Mouse (Mus musculus) mouse trophoblast stem cell (cell line): ENCODE measurements around the gene Ptpdc1.

Experiments used
- in situ Hi-C, 2 experiments: fragments of 300-500 bp; cut with MseI, MboI; formaldehyde crosslinking; loops; 2 replicates in 1 of 2; 3 replicates in 1 of 2; pipeline ENCODE4 v1.15.1; 2025

Ptpdc1 gene

DNA sequence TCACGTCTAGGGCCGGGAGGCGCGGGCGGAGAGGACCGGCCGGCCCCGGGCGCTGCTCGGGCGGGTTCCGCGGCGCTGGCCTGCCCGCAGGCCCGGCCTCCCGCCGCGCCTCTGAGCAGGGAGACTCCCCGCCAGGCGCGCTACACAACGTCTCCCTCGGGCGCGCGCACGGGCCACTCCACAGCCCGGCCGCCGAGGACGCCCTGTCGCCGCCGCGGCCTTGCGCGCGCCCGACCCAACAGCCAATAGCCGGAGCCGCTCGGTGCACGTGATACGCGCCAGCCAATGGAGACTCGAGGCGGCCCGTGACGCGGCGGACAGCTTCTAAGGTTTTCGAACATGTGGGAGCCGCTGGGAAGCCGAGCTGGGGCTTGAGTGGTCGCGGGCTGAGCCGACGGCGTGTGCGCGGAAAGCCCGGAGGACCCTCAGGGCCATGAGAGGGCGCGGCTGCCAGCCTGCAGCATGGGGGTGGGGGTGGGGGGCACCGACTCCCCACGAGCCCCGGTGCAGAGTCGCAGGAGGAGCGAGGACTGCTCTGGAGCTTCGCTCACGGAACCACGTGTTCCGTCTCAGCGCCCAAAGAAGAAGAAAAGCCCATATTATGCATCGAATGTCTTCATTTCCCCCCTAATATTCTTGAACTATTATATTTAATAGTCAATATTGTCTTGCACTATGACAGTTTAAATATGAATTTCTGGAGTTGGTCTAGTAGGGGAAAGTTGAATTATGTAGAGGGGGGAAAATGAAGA lies at the start of gene Ptpdc1:
Gene Ptpdc1 (minus strand): TSS at position 232 of the 752 bp plus-strand sequence.
- in situ Hi-C loops = no loop called here

DNA sequence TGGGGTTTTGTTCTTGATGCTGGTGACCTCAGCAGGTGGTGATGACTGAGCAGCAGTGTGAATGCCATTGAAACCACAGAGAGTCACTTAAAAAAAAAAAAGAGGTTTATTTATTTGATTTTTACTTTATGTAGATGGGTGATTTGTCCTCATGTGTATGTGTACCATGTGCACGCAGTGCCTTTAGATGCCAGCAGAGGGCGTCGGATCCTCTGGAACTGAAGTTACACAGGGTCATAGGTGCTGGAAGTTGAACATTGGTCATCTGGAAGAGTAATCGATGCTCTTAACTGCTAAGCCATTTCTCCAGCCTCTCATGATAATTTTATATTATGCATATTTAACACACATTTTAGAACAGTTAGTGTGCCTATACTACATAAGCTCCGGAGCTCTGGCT lies 49.1 kb upstream of the Ptpdc1 start:
- in situ Hi-C loops = no loop called here

DNA sequence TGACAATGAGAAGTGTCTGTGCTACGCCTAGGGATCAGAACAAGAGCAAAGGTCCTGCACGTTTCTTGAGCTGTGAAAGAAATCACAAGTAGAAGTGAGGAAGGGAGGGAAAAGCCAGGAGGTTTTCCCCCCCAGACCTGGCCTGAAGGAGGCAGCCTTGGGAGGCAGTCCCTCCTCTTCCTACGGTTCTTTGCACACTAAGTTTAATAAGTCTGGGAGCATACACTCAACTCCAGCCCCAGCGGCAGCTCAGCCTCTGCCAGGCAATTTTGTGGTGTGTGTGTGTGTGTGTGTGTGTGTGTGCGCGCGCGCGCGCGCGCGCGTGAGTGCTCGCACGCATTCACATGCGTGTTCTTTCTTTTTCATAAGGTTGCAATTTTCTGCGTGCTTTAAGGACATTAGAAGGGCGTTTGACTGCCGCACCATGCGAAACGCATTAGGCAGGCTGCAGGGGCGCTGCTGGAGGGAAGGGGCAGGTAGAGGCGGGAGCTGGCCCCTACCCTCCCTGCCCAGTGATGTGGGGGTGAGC lies 46.9 kb upstream of the Ptpdc1 start:
- in situ Hi-C loops = no loop called here

DNA sequence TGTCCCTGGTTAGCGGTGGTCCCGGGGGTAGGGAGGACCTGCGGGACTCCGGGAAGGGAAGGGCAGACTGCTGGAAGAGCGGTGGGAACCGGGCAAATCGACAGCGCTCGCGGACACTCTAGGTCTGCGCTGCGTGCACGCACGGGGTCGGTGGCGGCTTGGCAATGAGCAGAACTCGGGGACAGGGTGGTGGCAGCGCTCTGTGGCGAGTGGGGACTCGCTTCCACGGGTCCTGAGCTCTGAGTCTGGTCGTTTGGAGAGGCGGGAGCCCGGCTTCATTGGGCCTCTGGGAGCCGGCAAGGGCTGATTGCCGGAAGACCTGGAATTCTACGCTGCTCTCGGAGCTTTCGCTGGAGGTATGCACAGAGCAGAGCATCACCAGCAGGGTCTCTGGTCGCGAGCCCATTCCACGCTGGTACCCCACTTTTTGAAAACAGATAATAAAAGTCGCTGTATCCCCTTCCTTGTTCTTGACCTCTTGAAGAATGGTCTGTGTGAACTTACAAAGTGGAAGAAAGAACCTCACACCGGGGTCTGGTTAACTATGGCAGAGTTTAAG lies 43.6 kb upstream of the Ptpdc1 start:
- in situ Hi-C loops = no loop called here

DNA sequence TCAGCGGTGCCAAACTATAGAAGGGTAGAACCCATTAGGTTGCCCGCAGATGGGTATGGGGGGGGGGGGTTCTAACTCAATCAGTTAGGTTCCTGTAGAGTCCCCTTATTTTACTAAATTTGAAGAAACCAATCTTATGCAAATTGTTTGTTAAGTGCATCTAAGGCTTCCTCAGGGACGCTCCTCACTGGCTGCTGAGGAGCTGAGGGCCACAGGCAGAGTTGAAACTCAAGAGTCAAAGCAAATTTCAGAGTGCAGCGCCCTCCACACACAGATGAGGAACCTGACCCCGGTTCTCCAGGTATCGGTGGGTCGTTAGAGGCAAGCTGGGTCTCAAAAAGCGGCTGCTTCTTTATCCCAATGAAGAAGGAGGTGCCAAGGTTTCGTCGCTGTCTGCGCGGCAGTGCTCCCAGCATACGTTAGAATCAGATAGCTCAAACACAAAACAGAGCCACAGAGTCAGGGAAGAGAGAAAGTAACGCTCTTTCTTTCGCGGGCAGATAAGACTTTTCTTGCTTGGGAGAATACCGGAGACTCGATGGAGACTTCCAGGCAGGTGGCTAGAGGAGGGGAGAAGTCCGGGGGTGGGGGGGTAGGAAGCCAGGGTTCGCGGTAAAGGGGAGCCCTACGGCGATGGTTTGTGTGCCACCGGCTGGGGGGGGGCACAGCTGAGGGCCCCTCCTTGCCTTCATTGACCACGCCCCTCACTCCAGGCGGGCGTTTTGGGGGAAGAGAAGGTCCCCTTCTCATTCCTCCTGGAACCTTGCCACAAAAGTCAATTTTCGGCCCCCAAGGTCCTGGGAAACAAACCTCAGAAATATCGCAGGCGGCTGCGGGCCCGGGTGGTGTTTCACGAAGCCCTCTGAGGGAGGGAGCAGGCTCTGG lies 42.9 kb upstream of the Ptpdc1 start:
- in situ Hi-C loops = no loop called here

DNA sequence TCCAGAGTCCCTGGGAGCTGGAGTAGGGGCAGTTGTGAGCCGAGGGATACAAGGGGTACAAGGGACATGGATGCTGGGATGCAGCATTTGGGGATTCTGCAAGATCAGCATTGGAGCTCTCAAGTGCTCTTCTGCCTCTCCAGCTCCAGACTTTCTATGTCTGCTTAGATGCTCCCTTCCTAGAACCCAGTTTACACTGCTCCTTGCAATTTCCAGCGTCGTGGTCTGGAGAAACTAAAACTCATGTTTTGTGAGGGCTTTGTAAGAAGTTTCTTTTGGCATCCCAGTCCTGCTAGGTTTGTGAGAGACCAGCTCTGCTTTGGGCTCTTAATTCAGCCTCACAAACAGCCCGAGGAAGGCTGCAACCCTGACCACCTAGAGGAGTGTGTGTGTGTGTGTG lies 42.0 kb upstream of the Ptpdc1 start:
- in situ Hi-C loops = no loop called here

DNA sequence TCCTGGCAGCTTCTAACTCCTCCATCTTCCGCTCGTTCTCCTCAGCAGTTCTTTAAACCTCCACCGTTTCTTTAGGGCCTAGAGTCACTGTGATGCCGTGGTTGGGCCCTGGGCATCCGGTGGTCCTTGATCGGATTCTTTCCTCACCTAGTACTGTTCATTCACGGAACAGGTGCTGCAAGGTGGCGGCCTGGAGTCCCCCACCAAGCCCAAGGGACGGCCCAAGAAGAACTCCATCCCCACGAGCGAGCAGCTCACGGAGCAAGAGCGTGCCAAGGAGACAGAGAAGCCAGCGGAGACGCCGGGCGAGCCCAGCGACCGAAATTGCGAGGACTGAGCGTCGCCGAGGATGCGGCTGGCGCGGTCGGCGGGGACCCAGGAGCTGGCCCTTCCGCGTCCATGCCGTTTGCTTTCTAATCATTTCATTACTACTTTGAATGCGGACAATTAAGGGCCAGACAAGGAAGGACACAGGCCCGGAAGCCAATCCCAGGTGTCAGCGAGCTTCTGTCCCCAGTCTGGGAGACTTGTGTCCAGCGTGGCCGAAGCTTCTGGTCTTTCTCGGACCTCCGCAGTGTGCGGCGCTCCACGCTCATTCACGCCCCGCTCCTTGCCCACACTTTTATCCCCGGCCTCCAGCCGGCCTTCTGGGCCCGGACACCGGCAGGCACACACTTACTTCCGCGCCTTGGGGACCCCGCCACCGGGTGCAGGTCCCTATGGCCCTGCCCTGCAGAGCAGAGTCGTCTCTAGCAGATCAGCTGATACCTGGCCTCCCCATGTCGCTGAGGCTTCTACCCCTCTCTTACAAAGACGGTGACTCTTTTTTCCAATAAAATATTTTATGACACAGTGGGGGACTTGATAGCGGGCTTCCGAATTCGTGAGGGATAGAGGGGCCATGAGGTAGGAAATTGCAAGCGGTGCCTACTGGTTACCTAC lies 40.5 kb upstream of the Ptpdc1 start:
- in situ Hi-C loops = no loop called here

DNA sequence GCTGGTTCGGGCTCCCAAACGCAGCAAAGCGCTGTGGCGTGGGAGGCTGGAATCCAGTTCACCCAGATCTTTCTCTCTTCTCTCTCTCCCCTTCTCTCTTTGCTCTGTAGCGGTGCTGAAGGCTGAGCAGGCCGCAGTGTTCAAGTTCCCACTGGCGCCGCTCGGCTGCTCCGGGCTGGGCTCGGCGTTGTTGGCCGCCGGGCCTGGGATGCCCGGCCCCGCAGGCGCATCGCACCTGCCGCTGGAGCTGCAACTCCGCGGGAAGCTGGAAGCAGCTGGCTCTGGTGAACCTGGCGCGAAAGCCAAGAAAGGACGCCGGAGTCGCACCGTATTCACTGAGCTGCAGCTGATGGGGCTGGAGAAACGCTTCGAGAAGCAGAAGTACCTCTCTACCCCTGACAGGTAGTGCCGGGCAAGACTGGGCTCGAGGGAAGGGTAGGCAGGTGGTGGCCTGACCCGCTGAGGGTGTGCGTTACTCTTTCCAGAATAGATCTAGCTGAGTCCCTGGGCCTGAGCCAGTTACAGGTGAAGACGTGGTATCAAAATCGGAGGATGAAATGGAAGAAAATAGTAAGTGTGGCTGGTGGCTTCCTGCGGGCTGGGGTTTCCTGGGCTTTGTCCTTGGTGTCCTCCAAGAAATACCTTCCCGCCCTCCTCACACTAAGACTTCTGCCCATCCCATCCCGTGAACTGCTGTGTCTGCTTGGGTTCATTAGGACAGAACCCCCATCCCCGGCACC lies 39.6 kb upstream of the Ptpdc1 start:
- in situ Hi-C loops = no loop called here

DNA sequence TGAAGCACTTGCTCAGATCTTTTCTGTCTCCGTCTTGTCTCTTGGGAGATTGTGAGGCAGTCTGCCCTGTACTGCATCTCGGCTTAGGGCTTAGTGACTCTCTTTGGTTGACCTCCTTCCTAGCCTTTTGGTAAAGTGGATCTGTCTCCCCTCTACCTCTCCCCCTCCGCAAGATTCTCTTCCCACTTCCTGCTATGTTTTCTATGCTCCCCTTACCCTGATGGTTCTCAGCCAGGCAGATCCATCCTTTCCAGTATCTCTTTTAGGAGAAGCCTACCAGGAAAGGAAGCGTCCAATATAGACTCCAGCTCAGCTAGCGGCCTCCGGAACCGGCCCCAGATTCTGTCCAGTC lies 38.5 kb upstream of the Ptpdc1 start:
- in situ Hi-C loops = no loop called here

DNA sequence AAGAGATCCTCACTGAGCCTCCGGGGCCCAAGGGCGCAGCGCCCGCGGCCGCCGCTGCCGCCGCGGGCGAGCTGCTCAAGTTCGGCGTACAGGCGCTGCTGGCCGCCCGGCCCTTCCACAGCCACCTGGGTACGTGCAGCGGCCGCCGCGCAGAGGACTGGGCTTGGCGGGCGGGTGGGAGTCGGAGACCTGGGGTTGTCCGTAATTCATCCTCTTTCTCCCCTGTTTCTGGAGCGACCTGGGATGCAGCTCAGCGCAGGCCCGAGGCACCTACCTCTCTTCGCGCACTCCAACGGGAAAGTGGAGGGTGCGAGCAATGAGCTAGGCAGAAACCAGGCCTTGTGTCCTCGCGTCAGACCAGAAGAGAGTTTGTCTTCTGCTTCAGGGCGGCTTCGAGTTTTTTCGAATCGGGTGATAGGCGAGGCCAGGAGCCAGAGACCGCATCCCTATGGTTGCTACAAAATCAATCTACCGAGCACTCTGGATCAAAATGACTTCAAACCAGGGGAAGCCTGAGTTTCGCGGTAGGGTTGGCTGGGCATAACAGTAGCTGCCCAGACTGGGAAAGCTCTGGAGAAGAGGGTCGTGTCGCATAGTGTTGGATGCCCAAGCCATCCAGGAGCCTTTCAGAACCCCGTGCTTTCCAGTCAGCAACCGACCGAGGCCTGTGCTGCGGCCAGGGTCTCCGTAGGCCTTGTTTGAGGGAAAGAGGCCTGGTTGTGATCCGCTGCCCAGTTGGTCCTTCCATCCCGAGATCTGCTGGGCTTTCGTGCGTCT lies 37.9 kb upstream of the Ptpdc1 start:
- in situ Hi-C loops = no loop called here

DNA sequence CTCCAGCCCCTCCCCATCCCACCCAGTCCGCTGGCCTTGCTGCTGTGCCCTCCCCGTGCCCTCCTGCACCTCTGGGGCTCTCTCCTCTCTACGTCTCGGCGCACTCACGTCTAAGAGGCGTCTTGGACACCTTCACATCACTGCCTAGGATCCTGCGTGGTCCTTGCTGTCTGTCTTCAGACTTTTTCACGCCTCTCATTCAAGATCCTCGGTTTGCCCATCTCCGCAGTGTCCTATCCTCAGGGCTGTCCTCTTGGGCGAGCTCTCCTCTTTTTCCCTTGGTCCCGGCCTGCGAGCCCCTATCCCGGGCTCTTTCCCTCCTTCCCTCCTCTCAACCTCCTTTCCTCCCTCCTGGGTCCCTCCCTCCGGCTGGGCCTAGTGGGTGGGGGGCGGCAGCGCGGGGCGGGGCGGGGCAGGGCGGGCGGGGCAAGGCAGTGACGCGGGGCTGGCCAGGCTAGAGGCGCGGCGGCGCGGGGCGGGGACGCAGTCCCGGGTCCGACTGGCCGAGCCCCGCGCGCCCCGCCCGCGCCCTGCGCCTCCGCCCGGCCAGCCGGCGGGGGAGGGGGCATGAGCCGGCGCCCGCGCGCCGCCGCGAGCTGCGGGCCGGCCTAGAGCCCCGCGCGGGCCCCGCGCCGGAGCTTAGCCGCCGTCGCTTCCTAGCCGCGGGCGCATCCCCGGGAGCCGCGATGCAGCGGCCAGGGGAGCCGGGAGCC lies 37.1 kb upstream of the Ptpdc1 start, which contains the start of gene Barx1:
Gene Barx1 (plus strand): TSS at position 568 of the 713 bp plus-strand sequence.
- in situ Hi-C loops = no loop called here

DNA sequence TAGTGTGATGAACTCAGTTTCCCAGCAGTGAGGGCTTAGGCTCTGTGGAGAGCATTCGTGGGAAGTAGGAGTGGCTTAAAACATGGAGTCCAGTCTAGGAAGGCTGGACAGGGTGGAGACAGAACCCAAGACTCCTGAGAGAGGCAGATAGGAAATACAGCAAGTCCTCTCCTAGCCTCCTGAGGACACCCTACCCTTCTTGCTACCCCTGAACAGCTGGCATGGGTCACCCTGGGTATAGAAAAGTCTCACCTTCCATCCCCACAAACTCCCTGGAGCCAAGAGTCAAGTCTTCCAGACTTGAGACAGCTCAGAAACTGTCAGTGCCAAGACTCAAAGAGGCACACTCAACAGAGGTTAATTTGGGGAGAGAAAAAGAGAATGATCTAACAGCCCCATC lies 36.1 kb upstream of the Ptpdc1 start:
- in situ Hi-C loops = no loop called here

DNA sequence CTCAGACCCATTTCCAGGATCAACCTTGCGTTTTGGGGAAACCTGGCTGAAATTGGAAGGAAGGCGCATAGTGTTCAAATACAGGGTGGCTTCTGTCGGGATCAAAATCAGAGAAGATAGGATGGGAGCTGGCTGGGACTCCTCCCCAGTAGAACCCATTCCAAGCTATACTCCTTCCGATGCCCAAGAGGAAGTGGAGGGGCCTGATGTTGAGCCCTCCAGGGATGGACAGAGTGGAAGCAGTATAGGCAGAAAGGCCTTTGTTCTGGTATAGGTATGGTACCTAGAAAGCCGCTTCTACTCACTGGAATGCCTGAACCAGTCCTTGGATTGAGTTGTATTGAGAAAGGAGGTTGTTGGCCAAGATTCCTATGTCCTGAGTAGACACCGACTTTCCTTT lies 35.3 kb upstream of the Ptpdc1 start:
- in situ Hi-C loops = no loop called here

DNA sequence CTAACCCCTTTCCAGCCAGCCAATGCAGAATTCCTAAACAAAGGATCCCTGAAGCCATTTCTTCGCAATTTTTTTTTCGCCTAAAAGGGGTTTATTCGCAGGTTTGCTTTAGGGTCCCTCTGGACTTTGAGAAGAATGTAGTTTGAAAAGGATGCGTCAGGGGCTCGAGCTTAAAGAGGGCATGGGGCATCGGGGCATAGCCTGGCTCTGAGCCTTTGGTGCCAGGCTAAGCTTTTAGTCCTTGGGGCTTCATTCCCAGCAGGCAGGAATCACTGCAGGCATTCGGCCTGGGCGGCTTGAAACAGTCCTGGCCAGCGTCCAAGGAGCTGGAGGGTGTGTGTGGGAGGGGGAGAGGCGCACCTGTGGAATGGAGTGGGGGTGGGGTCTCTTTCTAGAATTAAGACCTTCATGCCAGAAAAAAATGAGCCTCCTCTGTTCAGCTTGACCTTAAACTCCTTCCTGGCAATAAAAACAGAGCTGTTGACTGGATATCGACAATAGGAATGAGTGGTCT lies 34.8 kb upstream of the Ptpdc1 start:
- in situ Hi-C loops = no loop called here

DNA sequence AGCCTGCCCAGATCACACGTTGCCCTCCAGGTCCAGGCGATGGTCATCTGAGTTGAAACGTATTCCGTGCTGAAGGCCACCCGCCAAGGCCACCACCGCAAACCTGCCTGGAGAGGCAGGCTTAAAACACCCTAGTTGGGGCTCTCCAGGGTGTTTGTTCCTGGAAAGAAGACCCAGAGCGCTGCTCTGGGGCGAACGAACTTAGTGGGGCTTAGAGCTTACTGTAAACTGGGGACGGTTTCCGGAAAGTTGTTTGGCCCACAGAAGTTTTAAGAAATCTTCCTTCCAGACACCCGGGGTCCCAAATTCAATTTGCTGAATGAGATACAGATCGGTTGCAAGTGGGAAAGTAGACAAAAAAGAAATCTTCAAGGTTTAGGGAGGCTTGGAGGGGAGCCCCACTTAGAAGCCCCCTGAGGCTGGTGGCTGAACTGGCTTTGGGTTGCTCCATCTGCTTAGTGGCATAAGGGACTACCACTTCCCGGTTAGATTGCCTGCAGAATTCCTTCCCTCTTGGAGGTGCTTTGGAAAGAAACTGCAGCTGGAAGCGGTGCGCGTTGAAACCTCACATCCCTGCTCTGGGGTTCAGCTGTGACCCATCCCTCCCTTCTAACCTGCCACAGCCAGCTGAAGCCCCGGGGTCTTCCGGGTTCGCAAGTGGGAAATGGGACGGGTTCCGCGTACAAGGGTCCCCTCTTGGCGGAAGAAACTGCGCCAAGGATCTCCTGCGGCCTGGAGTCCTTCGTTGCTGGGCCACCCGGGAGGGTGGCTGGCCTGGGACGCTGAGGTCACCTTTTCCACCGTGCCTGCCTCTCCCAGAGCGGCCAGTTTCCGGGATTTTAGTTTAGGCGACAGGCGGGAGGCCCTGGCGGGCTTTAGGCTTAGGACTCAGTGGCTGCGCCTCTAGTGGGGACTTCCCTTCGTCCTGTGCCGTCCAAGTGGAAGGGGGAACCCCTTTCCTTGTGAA lies 34.1 kb upstream of the Ptpdc1 start:
- in situ Hi-C loops = no loop called here

DNA sequence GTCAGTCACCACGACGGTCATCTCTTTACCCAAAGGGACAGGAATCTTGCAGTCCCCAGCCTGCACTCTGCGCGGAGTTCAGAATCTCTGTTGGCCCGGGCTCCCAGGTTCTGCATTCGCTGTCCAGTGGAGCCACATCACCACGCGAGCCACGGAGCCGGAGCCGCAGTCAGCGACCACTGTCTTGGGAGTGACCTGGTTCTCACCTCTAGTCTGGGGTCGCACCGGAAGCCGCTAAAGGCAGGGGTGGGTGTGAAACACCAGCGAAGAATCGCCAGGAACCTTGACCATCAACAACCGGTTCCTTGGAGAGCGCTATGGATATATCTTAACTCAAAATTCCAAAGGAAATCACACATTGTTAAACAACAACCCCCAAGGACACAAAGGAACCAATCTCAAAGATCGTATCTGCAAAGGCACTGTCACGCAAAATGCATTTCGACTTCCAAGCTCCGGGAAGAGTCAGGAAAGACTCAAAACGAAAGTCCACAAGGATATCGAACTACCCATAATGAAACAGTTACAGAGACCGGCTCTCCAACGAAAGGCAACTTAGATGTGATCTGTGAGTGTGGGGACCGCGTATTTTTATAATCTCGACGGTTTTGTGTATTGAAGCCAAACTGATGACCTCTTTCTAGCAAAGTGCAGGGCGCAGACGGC lies 33.3 kb upstream of the Ptpdc1 start:
- in situ Hi-C loops = no loop called here

DNA sequence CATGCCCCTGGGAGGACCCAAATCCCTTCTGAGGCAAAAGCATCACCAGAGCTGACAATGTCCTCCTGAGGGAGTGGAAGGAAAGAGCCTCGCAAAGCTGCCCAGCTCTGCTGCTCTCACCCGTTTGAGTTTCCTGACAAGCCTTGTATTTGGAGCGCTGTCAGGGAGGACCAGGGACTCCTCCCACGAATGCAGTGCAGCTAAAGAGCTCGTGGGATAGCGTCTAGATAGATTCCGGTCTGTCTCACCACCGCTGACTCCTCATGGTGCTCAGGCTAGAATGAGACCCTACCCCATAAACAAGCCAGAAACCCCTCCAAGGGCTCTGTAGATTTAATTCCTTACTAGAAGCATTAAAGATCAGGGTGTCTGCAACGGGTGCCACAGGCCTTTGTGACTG lies 32.3 kb upstream of the Ptpdc1 start:
- in situ Hi-C loops = no loop called here
